In genomic region chr5:103752665-103753510, GRCm38 (mm10) we compare ENCODE assay signal across 7 mouse cellular contexts.
DNase-seq lines count a peak whose midpoint lies in the region; ATAC-seq and TF ChIP-seq lines count a peak whose summit lies in the region.

No protein-coding gene starts in this region.

- TF ChIP-seq POLR2A in ES-Bruce4 (IDR thresholded peaks at IDR 0.05; ENCODE audit: insufficient read depth, low read length) = no peak

- peak overlapping the region; percentile 55 for H3K4me3 ChIP-seq in ES-Bruce4 (ENCODE audit: low read depth, low read length)
- peak overlapping the region; percentile 64 for H3K4me3 ChIP-seq in embryonic facial prominence, embryonic 12.5 days
- H3K4me3 ChIP-seq in heart, postnatal 0 days (ENCODE audit: low read depth, low read length) = peak overlapping the region; percentile 70

- peak; percentile 51 to 61 for DNase-seq in adrenal gland, adult 18-20 months (ENCODE audit: low spot score in 2 of 2)
- DNase-seq in heart, postnatal 0 days (ENCODE audit: low spot score) = peak; percentile 64
- peak; percentile 32 to 73 for DNase-seq in kidney, postnatal 25 days
- peak; percentile 34 to 47 for DNase-seq in spleen, postnatal 14 days (ENCODE audit: low spot score in 2 of 2)

- no peaks in the 10 kb centered on the region for H3K36me3 ChIP-seq in ES-Bruce4 (ENCODE audit: control insufficient read depth, insufficient read depth, low read length, poor library complexity, severe bottlenecking)
- H3K36me3 ChIP-seq in embryonic facial prominence, embryonic 12.5 days = no peaks in the 10 kb centered on the region
- no peaks in the 10 kb centered on the region for H3K36me3 ChIP-seq in heart, postnatal 0 days (replicated peaks; ENCODE audit: control insufficient read depth, insufficient read depth, low read length)

- TF ChIP-seq EP300 in ES-Bruce4 (IDR thresholded peaks at IDR 0.05; ENCODE audit: insufficient read depth, low read depth, low read length) = no peak
- TF ChIP-seq EP300 in heart, postnatal 0 days (IDR thresholded peaks at IDR 0.05; ENCODE audit: low read depth) = no peak

- H3K27me3 ChIP-seq in ES-Bruce4 (ENCODE audit: control insufficient read depth, insufficient read depth, low read length, poor library complexity, severe bottlenecking) = 0 out of 2 replicates have a peak, but pooled peaks cover 3% of the 10 kb centered on the region
- 0 out of 2 replicates have a peak, but pooled peaks cover 9% of the 10 kb centered on the region for H3K27me3 ChIP-seq in embryonic facial prominence, embryonic 12.5 days
- no peaks in the 10 kb centered on the region for H3K27me3 ChIP-seq in heart, postnatal 0 days (ENCODE audit: control insufficient read depth, insufficient read depth, low read length)

- peak overlapping the region; percentile 73 for H3K9ac ChIP-seq in ES-Bruce4 (ENCODE audit: low read depth, poor library complexity, severe bottlenecking)
- H3K9ac ChIP-seq in embryonic facial prominence, embryonic 12.5 days = peak overlapping the region; percentile 65
- peak overlapping the region; percentile 76 for H3K9ac ChIP-seq in heart, postnatal 0 days (replicated peaks; ENCODE audit: low read depth, low read length)

- 3% methylated on average over 23 of the region's 23 CpGs for WGBS in embryonic facial prominence, embryonic 12.5 days
- WGBS in heart, postnatal 0 days = 1% methylated on average over 23 of the region's 23 CpGs

- H3K4me2 ChIP-seq in embryonic facial prominence, embryonic 12.5 days (replicated peaks) = peak overlapping the region; percentile 72
- peak overlapping the region; percentile 84 for H3K4me2 ChIP-seq in heart, postnatal 0 days (ENCODE audit: low read depth, low read length)

- 0 out of 2 replicates have a peak, but pooled peaks cover 3% of the 10 kb centered on the region for H3K9me3 ChIP-seq in ES-Bruce4 (replicated peaks; ENCODE audit: control insufficient read depth, insufficient read depth, low read length, poor library complexity, severe bottlenecking)
- H3K9me3 ChIP-seq in embryonic facial prominence, embryonic 12.5 days = no peaks in the 10 kb centered on the region
- H3K9me3 ChIP-seq in heart, postnatal 0 days (replicated peaks; ENCODE audit: control insufficient read depth, low read length) = no peaks in the 10 kb centered on the region

- H3K27ac ChIP-seq in ES-Bruce4 (ENCODE audit: insufficient read depth, low read length) = no peak overlapping the region
- H3K27ac ChIP-seq in embryonic facial prominence, embryonic 12.5 days = peak overlapping the region; percentile 81
- H3K27ac ChIP-seq in heart, postnatal 0 days (ENCODE audit: low read depth) = peak overlapping the region; percentile 98

- peaks cover 1% of the 10 kb centered on the region for H3K4me1 ChIP-seq in ES-Bruce4 (ENCODE audit: control insufficient read depth, insufficient read depth, low read length)
- H3K4me1 ChIP-seq in embryonic facial prominence, embryonic 12.5 days = 0 out of 2 replicates have a peak, but pooled peaks cover 3% of the 10 kb centered on the region
- peaks cover 11% of the 10 kb centered on the region for H3K4me1 ChIP-seq in heart, postnatal 0 days (ENCODE audit: control insufficient read depth, insufficient read depth)

- no peak for ATAC-seq in embryonic facial prominence, embryonic 12.5 days (ENCODE audit: insufficient number of reproducible peaks, insufficient read depth, low FRiP score, low TSS enrichment)
- ATAC-seq in heart, postnatal 0 days (ENCODE audit: insufficient read depth, low read depth) = no peak
- ATAC-seq in megakaryocyte progenitor cell, adult 5-6 weeks (replicated peaks; ENCODE audit: poor library complexity) = peak; percentile 41

- no peak for TF ChIP-seq CTCF in ES-Bruce4 (IDR thresholded peaks at IDR 0.05; ENCODE audit: low read depth, low read length)
- no peak for TF ChIP-seq CTCF in heart, postnatal 0 days (IDR thresholded peaks at IDR 0.05; ENCODE audit: low read depth)
